Mouse (Mus musculus) small intestine, adult 2 months (tissue): ENCODE measurements at regions not wholly inside any gene's neighbourhood (a gene's known extent, or its start where the extent isn't known, plus 50 kb on each side); places are given as distances from the start of the nearest gene placed in this dataset.

Source experiments
- H3K27ac ChIP-seq: fragments of 200-500 bp; 2 replicates; pipeline ENCODE4 v1.5.1; 2012; ENCODE audit warnings: low read depth, low read length, control low read depth, inconsistent platforms; ENCODE audit not compliant: insufficient read depth
- H3K27me3 ChIP-seq: fragments of 200-500 bp; 2 replicates; pipeline ENCODE4 v1.6.1; 2012; ENCODE audit warnings: mild to moderate bottlenecking, moderate library complexity, low read length, inconsistent platforms; ENCODE audit not compliant: control insufficient read depth, insufficient read depth
- H3K36me3 ChIP-seq: fragments of 200-500 bp; 2 replicates; pipeline ENCODE4 v1.6.1; 2012; ENCODE audit warnings: mild to moderate bottlenecking, low read length, control low read depth, inconsistent platforms; ENCODE audit not compliant: control insufficient read depth, insufficient read depth
- H3K4me1 ChIP-seq: fragments of 200-500 bp; 2 replicates; pipeline ENCODE4 v1.6.1; 2012; ENCODE audit warnings: low read length, inconsistent platforms, mixed read lengths; ENCODE audit not compliant: control insufficient read depth, insufficient read depth, insufficient read length
- H3K4me3 ChIP-seq: fragments of 200-500 bp; 2 replicates; pipeline ENCODE4 v1.5.1; 2012; ENCODE audit warnings: low read depth, mild to moderate bottlenecking, control low read depth, inconsistent platforms, low read length, moderate library complexity
- CTCF ChIP-seq: fragments of 200-500 bp; IDR thresholded peaks from 2 replicates; pipeline ENCODE4 v1.5.1; 2012; ENCODE audit warnings: low read depth, mild to moderate bottlenecking, control low read depth, inconsistent platforms, low read length, moderate library complexity, mixed read lengths; ENCODE audit not compliant: insufficient replicate concordance, insufficient read length; ENCODE audit errors: extremely low read depth
- POLR2A ChIP-seq: fragments of 200-500 bp; IDR thresholded peaks from 2 replicates; pipeline ENCODE4 v1.6.1; 2012; ENCODE audit warnings: low read depth, mild to moderate bottlenecking, control low read depth, inconsistent platforms, low read length, moderate library complexity
- WGBS: fragments of 180-500 bp; shearing (Covaris S2); methylation state at CpG from one replicate; pipeline ENCODE4 v1.1.7; 2018; 5-methylcytosine and 5-hydroxymethylcytosine counted together

- no peak overlapping the region for H3K4me3 ChIP-seq
- H3K36me3 ChIP-seq: no peaks in the 10 kb centered on the region
- no peak overlapping the region for H3K27ac ChIP-seq
- no peaks in the 10 kb centered on the region for H3K4me1 ChIP-seq
- no peaks in the 10 kb centered on the region for H3K27me3 ChIP-seq
- no peak for TF ChIP-seq POLR2A
- TF ChIP-seq CTCF: no peak
- WGBS: 74% methylated on average over 3 of the region's 3 CpGs
These were observed 992.7 kb downstream of the Slc22a22 start for GRCm38 (mm10) chr15:56484693-56485092.

- TF ChIP-seq POLR2A: no peak
- TF ChIP-seq CTCF: no peak
- Histone ChIP-seq H3K4me3 (no peak overlapping the region), H3K36me3 (no peaks in the 10 kb centered on the region), H3K27ac (no peak overlapping the region), H3K4me1 (no peaks in the 10 kb centered on the region), H3K27me3 (no peaks in the 10 kb centered on the region)
These were observed 997.7 kb downstream of the Slc22a22 start for GRCm38 (mm10) chr15:56479682-56480081.

GRCm38 (mm10) chr15:56479015-56479414 lies 998.4 kb downstream of the Slc22a22 start:
- Histone ChIP-seq H3K27ac (no peak overlapping the region), H3K36me3 (no peaks in the 10 kb centered on the region), H3K4me3 (no peak overlapping the region), H3K4me1 (no peaks in the 10 kb centered on the region), H3K27me3 (no peaks in the 10 kb centered on the region)
- no peak for TF ChIP-seq CTCF
- TF ChIP-seq POLR2A: no peak
- 77% methylated on average over 3 of the region's 3 CpGs for WGBS

- WGBS: 79% methylated on average over 1 of the region's 1 CpGs
- H3K4me1 ChIP-seq: no peaks in the 10 kb centered on the region
- no peak overlapping the region for H3K4me3 ChIP-seq
- H3K27me3 ChIP-seq: no peaks in the 10 kb centered on the region
- H3K36me3 ChIP-seq: no peaks in the 10 kb centered on the region
- no peak overlapping the region for H3K27ac ChIP-seq
- no peak for TF ChIP-seq POLR2A
- TF ChIP-seq CTCF: no peak
These were observed 1003.7 kb downstream of the Slc22a22 start for GRCm38 (mm10) chr15:56473679-56474078.

- Histone ChIP-seq H3K27ac (no peak overlapping the region), H3K27me3 (no peaks in the 10 kb centered on the region), H3K4me3 (no peak overlapping the region), H3K4me1 (no peaks in the 10 kb centered on the region), H3K36me3 (no peaks in the 10 kb centered on the region)
- TF ChIP-seq POLR2A (no peak), CTCF (no peak)
- 68% methylated on average over 4 of the region's 4 CpGs for WGBS
These were observed 1025.5 kb downstream of the Slc22a22 start for GRCm38 (mm10) chr15:56451881-56452280.

GRCm38 (mm10) chr15:56448015-56448645 lies 1029.3 kb downstream of the Slc22a22 start:
- no peak for TF ChIP-seq CTCF
- no peak for TF ChIP-seq POLR2A
- Histone ChIP-seq H3K27ac (no peak overlapping the region), H3K4me3 (no peak overlapping the region), H3K36me3 (no peaks in the 10 kb centered on the region), H3K4me1 (no peaks in the 10 kb centered on the region), H3K27me3 (no peaks in the 10 kb centered on the region)
- 73% methylated on average over 10 of the region's 10 CpGs for WGBS

- TF ChIP-seq CTCF (no peak), POLR2A (no peak)
- no peaks in the 10 kb centered on the region for H3K4me1 ChIP-seq
- no peak overlapping the region for H3K27ac ChIP-seq
- H3K4me3 ChIP-seq: no peak overlapping the region
- WGBS: 69% methylated on average over 4 of the region's 4 CpGs
- H3K36me3 ChIP-seq: no peaks in the 10 kb centered on the region
- H3K27me3 ChIP-seq: no peaks in the 10 kb centered on the region
These were observed 1037.3 kb downstream of the Slc22a22 start for GRCm38 (mm10) chr15:56440171-56440570.

GRCm38 (mm10) chr15:56438370-56438769 lies 1039.1 kb downstream of the Slc22a22 start:
- no peak overlapping the region for H3K4me3 ChIP-seq
- no peak overlapping the region for H3K27ac ChIP-seq
- WGBS: 60% methylated on average over 2 of the region's 2 CpGs
- H3K4me1 ChIP-seq: no peaks in the 10 kb centered on the region
- TF ChIP-seq POLR2A (no peak), CTCF (no peak)
- H3K36me3 ChIP-seq: no peaks in the 10 kb centered on the region
- H3K27me3 ChIP-seq: no peaks in the 10 kb centered on the region
